Mouse (Mus musculus): Measurements from ENCODE around the gene Phlda1.

Gene Phlda1

DNA sequence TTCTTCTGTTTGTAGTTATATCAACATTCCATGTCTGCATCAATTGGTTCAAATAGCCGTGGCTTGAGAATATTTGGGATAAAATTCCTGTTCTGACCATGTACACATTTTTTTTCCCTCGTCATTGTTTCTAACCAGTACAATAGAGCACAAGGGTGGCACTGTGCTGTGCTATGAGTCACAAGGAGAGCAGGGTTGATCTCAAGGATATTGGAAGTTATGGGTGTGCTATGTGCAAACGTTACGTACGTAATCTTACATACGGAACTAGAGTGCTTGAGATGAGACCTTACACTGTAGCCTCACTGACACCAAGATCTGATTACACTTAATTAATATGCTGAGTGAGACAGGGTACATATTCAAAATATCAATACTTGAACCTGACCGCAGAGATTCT lies 21.5 kb downstream of the Phlda1 start:
- no peak for DNase-seq (ENCODE audit: low spot score in 2 of 2)

DNA sequence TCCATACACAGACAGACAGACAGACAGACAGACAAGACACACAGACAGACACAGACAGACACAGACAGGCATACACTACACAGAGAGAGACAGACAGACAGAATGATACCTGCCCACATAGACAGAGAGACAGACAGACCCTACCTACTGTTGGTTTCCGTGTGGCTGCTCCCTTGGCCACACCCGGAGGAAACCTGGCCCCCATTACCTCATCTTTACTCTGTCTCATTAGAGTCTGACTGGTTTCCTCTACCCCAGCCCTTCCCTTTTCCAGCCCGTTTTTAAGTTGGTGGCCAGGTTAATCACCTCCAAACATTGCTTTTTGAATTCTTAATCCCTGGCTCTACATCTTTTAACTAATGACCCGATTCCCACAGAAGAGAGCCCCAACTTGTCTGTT lies 22.2 kb downstream of the Phlda1 start:
- no peak for DNase-seq (ENCODE audit: low spot score in 2 of 2)

DNA sequence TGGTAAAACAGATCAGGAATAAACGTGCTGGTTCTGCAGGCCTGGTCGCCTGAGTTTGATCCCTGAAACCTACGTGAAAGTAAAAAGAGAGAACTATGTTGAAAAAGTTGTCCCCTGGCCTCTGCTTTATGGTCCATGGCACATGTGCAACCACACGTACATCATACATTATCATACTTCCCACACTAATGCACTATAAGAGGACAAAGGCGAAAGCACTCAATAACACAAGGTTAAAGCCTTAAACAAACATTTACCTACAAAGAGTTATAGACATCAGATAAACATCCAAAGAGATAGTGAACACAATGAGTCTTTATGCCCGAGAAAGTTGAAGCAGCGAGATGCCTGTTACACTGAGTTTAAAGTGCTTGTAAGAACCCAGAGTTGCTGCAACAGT lies 24.3 kb downstream of the Phlda1 start:
- DNase-seq (ENCODE audit: low spot score in 2 of 2): no peak

GRCm38 (mm10) chr10:111534691-111535090 lies 28.6 kb downstream of the Phlda1 start:
- no peak for DNase-seq (ENCODE audit: low spot score in 2 of 2)

DNA sequence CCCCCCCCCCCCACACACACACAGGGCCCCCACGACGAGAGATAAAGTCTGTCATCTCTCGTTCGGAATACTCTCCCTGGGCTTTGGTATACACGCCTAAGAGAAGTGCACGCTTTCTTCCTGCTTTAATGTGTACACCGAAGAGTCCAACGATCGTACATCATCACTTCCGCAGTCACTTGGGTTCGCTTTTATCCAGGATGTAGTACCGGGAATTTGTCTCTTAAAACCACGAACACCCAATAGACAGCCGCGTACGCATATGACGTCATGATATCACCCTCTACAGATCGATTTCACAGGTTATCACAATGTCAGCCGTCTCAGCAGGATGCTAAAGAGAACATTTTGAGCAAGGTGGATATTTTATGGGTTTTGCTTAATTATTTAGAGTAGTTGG lies 31.3 kb downstream of the Phlda1 start:
- no peak for DNase-seq (ENCODE audit: low spot score in 2 of 2)

- peak in 1 of 2 experiments; percentile 26 for DNase-seq (ENCODE audit: low spot score in 2 of 2)
Measured at GRCm38 (mm10) chr10:111539724-111540324, 33.7 kb downstream of the Phlda1 start.

DNA sequence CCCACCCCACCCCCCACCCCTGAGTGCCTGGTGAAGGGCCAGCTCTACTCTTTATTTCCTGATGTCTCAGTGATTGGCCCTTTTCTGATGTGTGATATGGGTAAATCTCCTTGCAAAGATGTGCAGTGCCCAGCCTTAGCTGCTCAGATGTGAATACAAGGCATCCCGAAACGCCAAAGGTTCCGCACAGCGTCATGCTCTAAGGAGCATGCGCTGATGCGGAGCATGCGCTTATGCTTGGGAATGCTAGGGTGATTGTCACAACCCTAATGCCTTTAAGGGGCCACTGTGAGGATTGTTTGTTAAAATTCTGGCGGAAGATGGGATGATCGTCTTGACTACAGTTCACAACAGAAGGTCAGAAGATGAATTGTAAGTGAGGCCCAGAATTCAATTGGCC lies 34.6 kb downstream of the Phlda1 start:
- no peak for DNase-seq (ENCODE audit: low spot score in 2 of 2)

DNA sequence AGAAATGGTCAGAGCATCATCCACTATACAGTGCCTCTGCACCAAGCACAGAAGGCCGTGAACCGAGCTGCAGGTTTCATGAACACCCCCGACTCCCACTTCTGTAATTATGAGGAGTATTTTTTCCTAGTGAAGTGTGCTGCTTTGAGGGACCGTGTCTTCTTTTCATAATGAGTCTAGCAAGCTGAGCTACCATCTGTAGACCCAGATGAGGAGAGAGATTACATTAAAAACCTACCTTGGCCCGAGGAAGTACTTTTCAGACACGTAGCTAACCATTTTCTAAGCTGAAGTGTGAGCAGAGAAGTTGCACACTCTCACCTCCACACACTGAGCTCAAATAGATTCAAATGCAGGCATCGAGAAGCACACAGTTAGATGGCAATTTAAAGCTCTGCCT lies 37.0 kb downstream of the Phlda1 start:
- no peak for DNase-seq (ENCODE audit: low spot score in 2 of 2)

- DNase-seq (ENCODE audit: low spot score in 2 of 2): peak; percentile 57 to 70
Measured at GRCm38 (mm10) chr10:111543781-111544260, 37.7 kb downstream of the Phlda1 start.

- no peak for DNase-seq (ENCODE audit: low spot score in 2 of 2)
Measured at GRCm38 (mm10) chr10:111544311-111544710, 38.2 kb downstream of the Phlda1 start.

DNA sequence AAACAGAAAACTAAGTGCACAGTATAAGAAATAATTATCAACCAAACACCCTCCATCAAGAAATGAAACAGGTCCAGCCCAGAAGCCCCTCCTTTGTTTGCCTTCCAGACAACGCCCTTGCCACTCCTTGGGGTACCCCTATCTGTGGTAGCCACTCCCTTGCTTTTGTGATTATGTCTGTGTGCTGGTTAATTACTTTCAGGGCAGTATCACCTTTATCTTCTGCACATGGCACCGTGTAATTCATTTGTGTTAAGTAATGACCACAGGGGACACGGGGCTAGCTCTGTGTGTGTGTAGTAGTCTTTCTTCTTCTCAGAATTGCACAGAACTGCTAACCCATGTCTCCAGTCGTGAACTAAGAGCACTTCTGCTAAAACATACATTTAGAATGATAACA lies 39.6 kb downstream of the Phlda1 start:
- no peak for DNase-seq (ENCODE audit: low spot score in 2 of 2)

GRCm38 (mm10) chr10:111547881-111548372 lies 41.8 kb downstream of the Phlda1 start:
- DNase-seq (ENCODE audit: low spot score in 2 of 2): no peak

- peak; percentile 33 to 69 for DNase-seq (ENCODE audit: low spot score in 2 of 2)
Measured at GRCm38 (mm10) chr10:111550075-111550695, 44.1 kb downstream of the Phlda1 start.

DNA sequence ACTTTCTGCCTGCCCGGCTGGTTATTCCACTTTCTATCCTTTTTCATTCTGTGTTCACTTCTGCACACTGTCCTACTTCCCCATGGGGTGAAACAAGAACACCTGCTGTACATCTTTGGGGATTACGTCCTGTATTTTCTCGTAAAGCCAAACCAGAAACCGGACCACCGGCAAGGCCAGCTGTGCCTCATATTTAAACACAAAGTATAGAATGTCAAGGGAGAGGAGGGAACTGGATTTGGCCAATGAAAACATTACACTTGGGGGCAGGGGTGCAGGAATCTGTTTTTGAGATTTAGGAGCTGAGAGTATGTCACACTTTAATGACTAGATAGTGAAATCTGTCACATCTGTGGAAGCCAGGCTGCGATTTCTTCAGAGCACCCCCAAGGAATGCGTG lies 47.6 kb downstream of the Phlda1 start:
- DNase-seq (ENCODE audit: low spot score in 2 of 2): no peak

DNA sequence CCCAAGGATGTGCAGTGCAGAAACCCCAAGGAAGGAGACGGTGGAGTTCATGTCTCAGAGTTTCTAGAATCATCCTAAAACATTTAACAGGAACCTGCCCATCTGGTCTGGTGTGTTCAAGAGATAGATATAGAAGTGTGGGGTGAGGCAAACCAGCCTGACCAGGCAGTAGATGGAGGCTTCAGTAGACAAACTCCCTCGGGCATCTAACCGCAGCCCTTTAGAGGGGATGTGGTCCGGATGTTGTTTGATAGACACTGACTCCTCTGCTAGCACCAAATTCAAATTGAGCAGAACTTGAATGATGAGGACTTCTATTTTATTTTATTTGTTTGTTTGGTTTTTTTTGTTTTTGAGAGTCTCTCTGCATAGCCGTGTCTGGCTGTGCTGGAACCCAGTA lies 48.6 kb downstream of the Phlda1 start:
- no peak for DNase-seq (ENCODE audit: low spot score in 2 of 2)

- no peak for DNase-seq (ENCODE audit: low spot score in 2 of 2)
Measured at GRCm38 (mm10) chr10:111558211-111558610, 52.1 kb downstream of the Phlda1 start.

All from urinary bladder, postnatal 36 days (tissue).